Mouse (Mus musculus): Measurements from ENCODE around the gene Fam229a. TPM values are rescaled to one million over a fixed set of nuclear protein-coding genes. Genes with fewer than 3 reads are reported as not detected.
A peak's percentile ranks its signal among the peaks of the same experiment; 100 is the strongest.
"Not testable (repeated sequence)": the region's sequence is repeated elsewhere in the genome, so short reads cannot be mapped to it uniquely, and the experiment has no call there.

Gene Fam229a
- polyA plus RNA-seq, 1 experiment from 2014 or later, result 0.62 TPM

GRCm38 (mm10) chr4:129516925-129517324 is 25.9 kb downstream of the Fam229a start:
- no peak for DNase-seq (ENCODE audit: low spot score)

GRCm38 (mm10) chr4:129518519-129518918 is 27.5 kb downstream of the Fam229a start:
- DNase-seq (ENCODE audit: low spot score), result no peak

- no peak for DNase-seq (ENCODE audit: low spot score)
Observed at GRCm38 (mm10) chr4:129525338-129525737, 34.3 kb downstream of the Fam229a start.

- DNase-seq (ENCODE audit: low spot score), result no peak
Observed at GRCm38 (mm10) chr4:129525889-129526288, 34.9 kb downstream of the Fam229a start.

- DNase-seq (ENCODE audit: low spot score), result not testable (repeated sequence)
Observed at GRCm38 (mm10) chr4:129528901-129529300, 37.9 kb downstream of the Fam229a start.

- peak; percentile 58 for DNase-seq (ENCODE audit: low spot score)
Observed at GRCm38 (mm10) chr4:129540012-129540411, 49.0 kb downstream of the Fam229a start.

Other genes starting within 250 kb of the Fam229a start
- gene C77080, start 229.8 kb upstream of the Fam229a start, polyA plus RNA-seq (2015; fragmentation: Nextera tagmentation; extraction: Ambion mirVana), result 3.3 and 3.6 TPM in 2 replicates
- 0.31 and 0.35 TPM in 2 replicates for gene Sync, start 203.6 kb upstream of the Fam229a start, polyA plus RNA-seq (2015; fragmentation: Nextera tagmentation; extraction: Ambion mirVana)
- gene Rbbp4, start 155.8 kb upstream of the Fam229a start, polyA plus RNA-seq (2015; fragmentation: Nextera tagmentation; extraction: Ambion mirVana), result 504 and 513 TPM in 2 replicates
- 87.7 and 96.2 TPM in 2 replicates for gene Zbtb8os, start 155.5 kb upstream of the Fam229a start, polyA plus RNA-seq (2015; fragmentation: Nextera tagmentation; extraction: Ambion mirVana)
- gene Zbtb8a, start 113.1 kb upstream of the Fam229a start, polyA plus RNA-seq (2015; fragmentation: Nextera tagmentation; extraction: Ambion mirVana), result 6.0 and 6.6 TPM in 2 replicates
- 1.7 and 1.8 TPM in 2 replicates for gene Zbtb8b, start 50.3 kb upstream of the Fam229a start, polyA plus RNA-seq (2015; fragmentation: Nextera tagmentation; extraction: Ambion mirVana)
- gene Bsdc1, start 29.6 kb upstream of the Fam229a start, polyA plus RNA-seq (2015; fragmentation: Nextera tagmentation; extraction: Ambion mirVana), result 18.4 and 19.1 TPM in 2 replicates
- gene Tssk3, start 168 bp upstream of the Fam229a start, polyA plus RNA-seq (2015; fragmentation: Nextera tagmentation; extraction: Ambion mirVana), result 0.09 TPM in 1 of 2 replicates, not detected in the other
- 382 and 399 TPM in 2 replicates for gene Marcksl1, start 22.4 kb downstream of the Fam229a start, polyA plus RNA-seq (2015; fragmentation: Nextera tagmentation; extraction: Ambion mirVana)
- 310 and 317 TPM in 2 replicates for gene Hdac1, start 51.5 kb downstream of the Fam229a start, polyA plus RNA-seq (2015; fragmentation: Nextera tagmentation; extraction: Ambion mirVana)
- gene Lck, start 82.5 kb downstream of the Fam229a start, polyA plus RNA-seq (2015; fragmentation: Nextera tagmentation; extraction: Ambion mirVana), result 1,471 and 1,532 TPM in 2 replicates
- 2.6 and 3.7 TPM in 2 replicates for gene Fam167b, start 87.4 kb downstream of the Fam229a start, polyA plus RNA-seq (2015; fragmentation: Nextera tagmentation; extraction: Ambion mirVana)
- gene Eif3i, start 109.5 kb downstream of the Fam229a start, polyA plus RNA-seq (2015; fragmentation: Nextera tagmentation; extraction: Ambion mirVana), result 325 and 333 TPM in 2 replicates
- 190 and 230 TPM in 2 replicates for gene Tmem234, start 109.5 kb downstream of the Fam229a start, polyA plus RNA-seq (2015; fragmentation: Nextera tagmentation; extraction: Ambion mirVana)
- 3.0 and 3.3 TPM in 2 replicates for gene Dcdc2b, start 123.1 kb downstream of the Fam229a start, polyA plus RNA-seq (2015; fragmentation: Nextera tagmentation; extraction: Ambion mirVana)
- 39.5 and 40.6 TPM in 2 replicates for gene Iqcc, start 127.9 kb downstream of the Fam229a start, polyA plus RNA-seq (2015; fragmentation: Nextera tagmentation; extraction: Ambion mirVana)
- 81.7 and 87.2 TPM in 2 replicates for gene Ccdc28b, start 132.8 kb downstream of the Fam229a start, polyA plus RNA-seq (2015; fragmentation: Nextera tagmentation; extraction: Ambion mirVana)
- 57.4 and 64.5 TPM in 2 replicates for gene Txlna, start 149.9 kb downstream of the Fam229a start, polyA plus RNA-seq (2015; fragmentation: Nextera tagmentation; extraction: Ambion mirVana)
- gene Kpna6, start 181.6 kb downstream of the Fam229a start, polyA plus RNA-seq (2015; fragmentation: Nextera tagmentation; extraction: Ambion mirVana), result 8.9 and 11.6 TPM in 2 replicates
- gene Tmem39b, start 205.6 kb downstream of the Fam229a start, polyA plus RNA-seq (2015; fragmentation: Nextera tagmentation; extraction: Ambion mirVana), result 7.7 and 9.2 TPM in 2 replicates